Mouse (Mus musculus): ENCODE data around the gene Ndufc1.
A peak's percentile ranks its signal among the peaks of the same experiment; 100 is the strongest.
"Not testable (repeated sequence)": the region's sequence is repeated elsewhere in the genome, so short reads cannot be mapped to it uniquely, and the experiment has no call there.

Ndufc1 gene

GRCm38 (mm10) chr3:51368011-51368410, 40.8 kb downstream of the Ndufc1 start:
- no peak for DNase-seq (ENCODE audit: low read depth, low spot score)

- no peak for DNase-seq (ENCODE audit: low read depth, low spot score)
Observed at GRCm38 (mm10) chr3:51366926-51367325, 41.9 kb downstream of the Ndufc1 start.

- DNase-seq (ENCODE audit: low read depth, low spot score): no peak
Observed at GRCm38 (mm10) chr3:51365517-51365882, 43.3 kb downstream of the Ndufc1 start.

GRCm38 (mm10) chr3:51364703-51365516, 43.9 kb downstream of the Ndufc1 start:
- peak; percentile 82 for DNase-seq (ENCODE audit: low read depth, low spot score)

- DNase-seq (ENCODE audit: low read depth, low spot score): no peak
Observed at GRCm38 (mm10) chr3:51361066-51361465, 47.7 kb downstream of the Ndufc1 start.

GRCm38 (mm10) chr3:51359558-51360307, 49.1 kb downstream of the Ndufc1 start:
- DNase-seq (ENCODE audit: low read depth, low spot score): no peak

- peak; percentile 80 for DNase-seq (ENCODE audit: low read depth, low spot score)
Observed at GRCm38 (mm10) chr3:51358660-51359557, 49.9 kb downstream of the Ndufc1 start.

- DNase-seq (ENCODE audit: low read depth, low spot score): peak; percentile 74
Observed at GRCm38 (mm10) chr3:51358181-51358580, 50.6 kb downstream of the Ndufc1 start.

- DNase-seq (ENCODE audit: low read depth, low spot score): no peak
Observed at GRCm38 (mm10) chr3:51357624-51358023, 51.2 kb downstream of the Ndufc1 start.

- no peak for DNase-seq (ENCODE audit: low read depth, low spot score)
Observed at GRCm38 (mm10) chr3:51357078-51357477, 51.7 kb downstream of the Ndufc1 start.

- not testable (repeated sequence) for DNase-seq (ENCODE audit: low read depth, low spot score)
Observed at GRCm38 (mm10) chr3:51354956-51355355, 53.8 kb downstream of the Ndufc1 start.

Measured in CD4-positive helper T cell, adult 2 months (primary cell).